Mouse (Mus musculus): Measurements from ENCODE around the gene Rasef. TPM values are rescaled to one million over a fixed set of nuclear protein-coding genes. Genes with fewer than 3 reads are reported as not detected.

Gene Rasef
- polyA plus RNA-seq (2012; rRNA removed; ENCODE audit: low replicate concordance) = 1.7 and 3.4 TPM in 2 replicates

DNA sequence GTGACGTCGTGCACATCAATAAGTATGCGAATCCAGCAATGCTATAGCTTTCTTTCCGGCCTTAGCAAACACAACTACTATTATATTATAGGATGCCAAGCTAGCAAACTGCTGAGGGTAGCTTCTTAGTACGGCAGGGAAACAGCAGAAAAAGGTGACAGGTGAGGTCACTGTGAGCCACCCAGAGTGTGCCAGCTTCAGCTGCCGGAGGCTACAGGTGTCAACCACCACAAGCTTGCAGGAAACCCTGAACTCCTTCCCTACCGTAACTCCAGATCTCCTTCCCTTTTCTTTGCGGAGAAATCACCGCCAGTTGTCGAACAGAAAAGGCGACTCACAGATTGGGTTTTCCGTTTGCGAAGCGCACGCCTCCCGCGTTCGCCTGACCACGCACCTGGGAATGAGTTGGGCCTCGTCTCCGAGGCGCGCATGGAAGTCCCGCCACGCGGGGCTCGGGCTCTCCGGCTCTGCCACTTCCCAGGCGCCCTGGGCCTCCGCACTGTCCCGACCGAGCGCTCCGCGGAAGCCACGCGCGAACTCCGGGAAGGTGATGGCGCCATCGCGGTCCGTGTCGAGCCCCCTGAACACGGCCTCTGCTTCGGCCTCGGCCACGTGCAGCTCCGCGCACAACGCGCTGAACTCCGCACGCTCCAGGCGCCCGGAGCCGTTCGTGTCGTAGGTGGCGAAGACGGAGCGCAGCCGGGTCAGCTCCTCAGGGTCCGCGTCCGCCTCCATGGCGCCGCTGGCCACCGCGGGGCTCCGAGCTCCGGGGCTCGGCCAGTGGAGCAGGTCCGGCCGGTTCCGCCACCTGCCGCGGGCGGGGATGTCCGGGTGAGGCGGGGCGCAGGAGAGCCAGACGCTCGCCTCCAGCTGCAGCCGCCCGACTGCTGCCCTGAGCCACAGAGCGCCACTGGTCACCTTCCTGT, at the start of gene Rasef:
Gene Rasef, minus strand, starts transcription at position 735 of the 926 bp plus-strand sequence.

GRCm38 (mm10) chr4:73683216-73683615, 107.6 kb downstream of the Rasef start, which contains the start of gene Gm428:
Gene Gm428, plus strand, starts transcription at chr4:73683516.

GRCm38 (mm10) chr4:73668054-73668453, 122.7 kb downstream of the Rasef start, which contains the start of gene Gm11239:
Gene Gm11239, plus strand, starts transcription at chr4:73668354.

Other genes starting within 250 kb of the Rasef start
- gene Gm11238, start 183.1 kb downstream of the Rasef start, polyA plus RNA-seq (2012; rRNA removed; ENCODE audit: low replicate concordance) = not detected in 2 replicates
- not detected in 2 replicates for gene Gm11237, start 168.0 kb downstream of the Rasef start, polyA plus RNA-seq (2012; rRNA removed; ENCODE audit: low replicate concordance)
- not detected in 2 replicates for gene Gm11236, start 152.9 kb downstream of the Rasef start, polyA plus RNA-seq (2012; rRNA removed; ENCODE audit: low replicate concordance)
- not detected in 2 replicates for gene Gm11239, start 122.6 kb downstream of the Rasef start, polyA plus RNA-seq (2012; rRNA removed; ENCODE audit: low replicate concordance)
- gene Gm428, start 107.5 kb downstream of the Rasef start, polyA plus RNA-seq (2012; rRNA removed; ENCODE audit: low replicate concordance) = not detected in 2 replicates
- not detected in 2 replicates for gene Gm11758, start 85.3 kb upstream of the Rasef start, polyA plus RNA-seq (2012; rRNA removed; ENCODE audit: low replicate concordance)
- not detected in 2 replicates for gene Gm11757, start 100.1 kb upstream of the Rasef start, polyA plus RNA-seq (2012; rRNA removed; ENCODE audit: low replicate concordance)
- not detected in 2 replicates for gene Gm13871, start 115.0 kb upstream of the Rasef start, polyA plus RNA-seq (2012; rRNA removed; ENCODE audit: low replicate concordance)
- not detected in 2 replicates for gene Gm11756, start 129.8 kb upstream of the Rasef start, polyA plus RNA-seq (2012; rRNA removed; ENCODE audit: low replicate concordance)
- not detected in 2 replicates for gene 2310002L09Rik, start 159.9 kb upstream of the Rasef start, polyA plus RNA-seq (2012; rRNA removed; ENCODE audit: low replicate concordance)
- gene Frmd3, start 222.4 kb upstream of the Rasef start, polyA plus RNA-seq (2012; rRNA removed; ENCODE audit: low replicate concordance) = not detected in 2 replicates

Measured in duodenum, adult 2 months (tissue).